Mouse (Mus musculus) spleen, postnatal 4 days (tissue): ENCODE data around the gene Dmgdh.

ENCODE experiments used
- DNase-seq, 2 experiments: peaks; one replicate each; pipeline ENCODE4 v3.0.0; 2022; ENCODE audit warnings: low spot score in 2 of 2

Gene Dmgdh

DNA sequence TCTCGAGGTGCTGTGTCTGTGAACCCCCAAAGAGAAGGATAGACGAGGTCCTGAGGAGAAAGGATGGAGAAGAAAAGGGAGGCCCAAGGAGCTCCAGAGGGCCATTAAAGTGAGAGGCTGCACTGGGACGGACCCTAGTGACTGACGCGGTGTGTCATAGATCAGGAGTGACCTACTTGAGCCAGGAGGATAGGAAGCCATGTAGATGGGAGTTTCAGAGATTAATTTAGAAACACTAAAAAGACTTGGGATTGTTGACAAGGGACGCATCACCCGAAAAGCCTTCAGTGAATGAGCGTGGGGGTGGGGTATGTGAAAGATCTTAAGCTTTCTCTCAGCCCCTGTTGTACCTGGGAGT lies 98.0 kb downstream of the Dmgdh start:
- peak in 1 of 2 experiments; percentile 59 for DNase-seq

- no peak for DNase-seq
These were observed 98.6 kb downstream of the Dmgdh start for GRCm38 (mm10) chr13:93772861-93773260.

DNA sequence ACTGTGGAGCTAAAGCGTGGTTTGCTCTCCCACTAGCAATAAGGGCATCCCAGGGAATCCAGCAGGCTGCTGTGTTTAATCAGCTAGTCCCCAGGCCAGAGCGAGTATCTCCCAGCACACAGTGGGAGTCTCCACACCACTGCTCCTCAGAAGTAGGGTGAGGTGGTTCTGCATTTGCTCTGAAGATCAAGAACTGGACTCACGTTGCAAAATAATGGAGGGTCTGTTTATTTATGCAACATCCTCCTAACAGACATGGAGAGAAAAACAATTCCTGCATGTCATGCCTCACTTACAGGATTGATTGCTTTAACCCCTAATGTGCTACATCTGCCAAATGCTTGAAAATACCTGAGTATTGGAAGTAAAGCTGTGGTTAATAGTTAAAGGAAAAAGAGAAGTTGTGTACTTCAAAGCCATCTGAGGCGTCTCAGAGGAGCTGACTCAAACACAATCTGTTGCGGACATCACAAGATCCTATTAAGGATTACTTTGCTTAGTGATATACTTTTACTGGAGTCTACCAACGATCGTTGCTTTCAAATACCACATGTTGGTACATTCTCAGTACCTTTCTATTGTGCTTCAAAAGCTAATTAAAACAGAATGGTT lies 99.6 kb downstream of the Dmgdh start:
- DNase-seq = no peak

GRCm38 (mm10) chr13:93782823-93783222 lies 108.6 kb downstream of the Dmgdh start:
- DNase-seq = no peak

GRCm38 (mm10) chr13:93785329-93785728 lies 111.1 kb downstream of the Dmgdh start:
- no peak for DNase-seq

- no peak for DNase-seq
These were observed 111.8 kb downstream of the Dmgdh start for GRCm38 (mm10) chr13:93786051-93786450.

DNA sequence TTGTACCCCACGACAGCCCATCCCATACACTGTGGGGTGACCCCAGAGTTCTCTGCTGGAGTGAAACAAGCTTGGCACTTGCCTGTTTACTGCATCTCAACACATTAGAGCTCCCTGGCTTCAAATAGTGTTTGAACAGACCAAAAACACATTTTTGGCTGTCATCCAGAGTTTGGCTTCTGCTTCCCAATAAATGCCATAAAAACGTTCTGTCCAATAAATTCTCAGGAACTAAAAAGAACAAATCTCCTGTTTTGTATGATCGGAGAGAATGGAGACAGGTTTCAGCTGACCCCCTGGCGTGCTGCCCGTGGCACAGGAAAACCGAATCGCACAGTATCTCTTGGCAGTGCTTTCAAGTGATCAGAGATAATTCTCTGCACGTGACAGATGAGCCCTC lies 113.4 kb downstream of the Dmgdh start:
- no peak for DNase-seq

- DNase-seq = no peak
These were observed 118.9 kb downstream of the Dmgdh start for GRCm38 (mm10) chr13:93792945-93793642.

DNA sequence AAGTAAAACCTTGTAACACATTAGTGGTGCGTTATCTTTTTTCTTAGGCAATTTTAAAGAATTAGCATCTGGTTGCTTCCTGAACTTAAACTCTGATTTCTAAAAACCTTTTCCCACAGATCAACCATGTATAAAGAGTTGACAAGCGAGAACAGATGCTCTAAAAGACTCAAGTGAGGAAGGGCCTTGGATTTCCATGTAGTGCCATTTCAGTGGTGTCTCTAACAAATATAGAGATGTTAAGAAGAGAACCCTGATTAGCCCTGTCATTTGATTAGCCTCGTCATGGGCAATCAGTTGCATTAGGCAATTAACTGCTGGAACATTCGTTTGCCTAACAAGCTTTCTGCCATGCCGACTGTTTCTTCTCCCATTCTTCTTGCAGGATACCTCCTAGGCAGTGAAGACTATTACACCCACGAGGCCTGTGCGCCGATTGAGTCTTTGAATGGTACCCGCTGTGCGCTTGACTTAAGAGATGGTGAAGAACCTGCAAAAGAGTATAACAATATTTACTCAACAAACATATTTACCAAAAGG lies 119.5 kb downstream of the Dmgdh start:
- DNase-seq = no peak

- DNase-seq = no peak
These were observed 122.9 kb downstream of the Dmgdh start for GRCm38 (mm10) chr13:93797011-93797600.
